Mouse (Mus musculus): ENCODE measurements at regions not wholly inside any gene's neighbourhood (a gene's known extent, or its start where the extent isn't known, plus 50 kb on each side); places are given as distances from the start of the nearest gene placed in this dataset.
A peak's percentile ranks its signal among the peaks of the same experiment; 100 is the strongest.

DNA sequence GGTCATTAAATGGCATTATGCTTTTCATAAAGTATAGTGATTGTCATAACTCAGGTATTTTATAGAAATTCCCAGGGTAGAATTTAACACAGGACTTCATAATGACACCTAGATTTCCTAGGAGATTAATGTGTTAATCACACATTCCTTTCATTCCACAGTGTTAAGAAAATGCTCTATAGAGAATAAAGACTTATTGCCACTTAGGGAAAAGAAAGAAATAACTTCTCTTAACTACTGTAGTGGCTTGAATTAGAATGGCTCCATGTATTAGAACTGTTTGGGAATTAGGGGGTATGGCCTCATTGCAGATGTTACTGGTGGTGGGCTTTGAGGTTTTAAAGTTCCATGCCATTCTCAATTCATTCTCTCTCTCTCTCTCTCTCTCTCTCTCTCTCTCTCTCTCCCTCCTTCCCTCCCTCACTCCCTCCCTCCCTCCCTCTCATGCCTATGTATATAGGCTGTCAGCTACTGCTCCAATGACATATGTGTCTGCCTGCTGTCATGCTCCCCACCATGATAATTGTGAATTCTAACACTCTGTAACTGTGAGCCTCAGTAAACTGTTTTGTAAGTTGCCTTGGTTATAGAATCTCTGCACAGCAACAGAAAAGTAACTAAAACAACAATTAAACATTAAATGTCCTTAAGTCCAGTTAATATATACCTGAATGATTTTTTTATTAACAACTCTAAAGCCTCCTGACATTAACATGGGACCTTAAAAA is 425.1 kb upstream of the Depdc1a start:
- DNase-seq (ENCODE audit: low read depth, low spot score), result peak; percentile 16

- DNase-seq (ENCODE audit: low read depth, low spot score), result no peak
Measured at GRCm38 (mm10) chr3:159056960-159057525, 438.2 kb upstream of the Depdc1a start.

GRCm38 (mm10) chr3:159034806-159035205 is 460.4 kb upstream of the Depdc1a start:
- no peak for DNase-seq (ENCODE audit: low read depth, low spot score)

DNA sequence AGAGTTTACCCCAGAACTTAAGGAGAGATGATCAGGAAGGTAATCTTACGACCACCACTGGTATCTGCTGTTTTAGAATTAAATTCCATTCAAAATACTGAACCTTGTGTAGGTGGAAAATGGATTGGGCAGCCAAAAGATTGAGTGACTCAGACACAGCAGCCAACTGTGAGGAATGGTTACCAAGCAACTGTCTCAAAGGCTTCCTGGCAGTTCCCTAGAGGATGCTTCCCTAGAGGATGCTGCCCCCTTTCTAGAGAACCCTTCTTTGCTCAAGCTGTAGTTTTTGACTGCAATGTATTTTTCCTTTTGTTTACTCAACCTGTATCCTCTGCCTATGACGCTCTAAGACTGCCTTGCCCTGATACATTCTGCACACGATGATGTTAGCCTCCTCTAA is 463.7 kb upstream of the Depdc1a start:
- DNase-seq (ENCODE audit: low read depth, low spot score), result no peak

- DNase-seq (ENCODE audit: low read depth, low spot score), result no peak
Measured at GRCm38 (mm10) chr3:159030675-159031074, 464.6 kb upstream of the Depdc1a start.

DNA sequence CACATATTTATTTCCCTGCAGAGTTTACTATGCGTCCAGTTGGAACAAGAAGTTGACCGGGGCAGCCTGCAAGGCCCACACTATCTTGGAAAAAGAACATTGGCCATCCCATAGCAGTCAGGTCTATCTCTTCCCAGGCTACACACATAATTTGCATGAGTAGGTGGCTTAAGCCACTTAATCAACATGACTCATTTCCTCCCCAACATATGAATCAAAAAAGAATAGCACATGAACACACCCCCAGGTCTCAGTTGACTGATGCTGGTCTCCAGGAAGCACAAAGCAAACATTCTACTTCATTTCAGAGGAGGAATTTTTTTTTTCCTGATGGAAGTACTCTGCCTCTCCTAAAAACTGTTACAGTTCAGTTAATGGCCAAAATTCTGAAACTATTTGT is 465.3 kb upstream of the Depdc1a start:
- DNase-seq (ENCODE audit: low read depth, low spot score), result no peak

DNA sequence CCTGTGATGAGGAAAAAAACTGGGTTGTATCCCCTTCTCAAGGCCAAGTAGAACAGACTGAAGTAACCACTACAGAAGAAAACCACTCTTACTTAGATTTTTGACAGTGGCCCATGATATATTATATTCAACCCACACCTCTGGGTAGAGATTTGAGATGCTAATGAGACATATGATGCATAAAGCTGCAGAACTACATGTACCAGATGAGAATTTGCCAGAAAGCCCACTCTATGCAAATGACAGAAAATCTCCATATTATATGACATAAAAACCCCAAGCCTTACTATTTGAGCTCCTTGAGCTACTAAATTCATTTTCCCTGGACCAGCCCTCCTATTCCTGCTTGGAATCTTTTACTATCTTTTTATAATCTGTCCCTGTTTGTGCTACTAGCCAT is 458.4 kb upstream of the Lrrc7 start:
- no peak for DNase-seq (ENCODE audit: low read depth, low spot score)

- DNase-seq (ENCODE audit: low read depth, low spot score), result peak; percentile 36
Measured at GRCm38 (mm10) chr3:159017269-159017668, 455.2 kb upstream of the Lrrc7 start.

- no peak for DNase-seq (ENCODE audit: low read depth, low spot score)
Measured at GRCm38 (mm10) chr3:159016426-159016825, 454.4 kb upstream of the Lrrc7 start.

- no peak for DNase-seq (ENCODE audit: low read depth, low spot score)
Measured at GRCm38 (mm10) chr3:159010954-159011638, 449.1 kb upstream of the Lrrc7 start.

DNA sequence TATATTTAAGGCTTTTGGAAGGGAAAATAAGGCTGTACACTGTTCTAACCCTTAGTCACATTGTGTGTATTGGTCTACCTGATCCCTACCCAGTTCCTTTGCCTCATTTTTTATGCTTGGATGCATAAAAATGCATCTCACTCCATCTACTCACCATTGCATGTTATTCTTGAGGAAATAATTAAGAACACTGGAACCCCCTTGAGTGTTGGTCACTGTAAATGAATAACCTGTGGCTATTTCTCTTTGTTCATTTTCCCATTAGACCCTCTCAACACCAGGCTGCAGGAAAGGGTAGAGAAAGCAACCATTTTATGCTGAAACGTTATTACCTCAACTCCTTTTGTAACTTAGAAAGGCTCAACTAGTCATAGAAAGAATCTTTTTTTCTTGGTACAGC is 442.0 kb upstream of the Lrrc7 start:
- no peak for DNase-seq (ENCODE audit: low read depth, low spot score)

GRCm38 (mm10) chr3:158985438-158986111 is 423.6 kb upstream of the Lrrc7 start:
- no peak for DNase-seq (ENCODE audit: low read depth, low spot score)

GRCm38 (mm10) chr3:158947063-158947462 is 385.0 kb upstream of the Lrrc7 start:
- peak; percentile 26 for DNase-seq (ENCODE audit: low read depth, low spot score)

GRCm38 (mm10) chr3:158905104-158905503 is 343.1 kb upstream of the Lrrc7 start:
- DNase-seq (ENCODE audit: low read depth, low spot score), result no peak

GRCm38 (mm10) chr3:158899458-158899857 is 337.4 kb upstream of the Lrrc7 start:
- no peak for DNase-seq (ENCODE audit: low read depth, low spot score)

DNA sequence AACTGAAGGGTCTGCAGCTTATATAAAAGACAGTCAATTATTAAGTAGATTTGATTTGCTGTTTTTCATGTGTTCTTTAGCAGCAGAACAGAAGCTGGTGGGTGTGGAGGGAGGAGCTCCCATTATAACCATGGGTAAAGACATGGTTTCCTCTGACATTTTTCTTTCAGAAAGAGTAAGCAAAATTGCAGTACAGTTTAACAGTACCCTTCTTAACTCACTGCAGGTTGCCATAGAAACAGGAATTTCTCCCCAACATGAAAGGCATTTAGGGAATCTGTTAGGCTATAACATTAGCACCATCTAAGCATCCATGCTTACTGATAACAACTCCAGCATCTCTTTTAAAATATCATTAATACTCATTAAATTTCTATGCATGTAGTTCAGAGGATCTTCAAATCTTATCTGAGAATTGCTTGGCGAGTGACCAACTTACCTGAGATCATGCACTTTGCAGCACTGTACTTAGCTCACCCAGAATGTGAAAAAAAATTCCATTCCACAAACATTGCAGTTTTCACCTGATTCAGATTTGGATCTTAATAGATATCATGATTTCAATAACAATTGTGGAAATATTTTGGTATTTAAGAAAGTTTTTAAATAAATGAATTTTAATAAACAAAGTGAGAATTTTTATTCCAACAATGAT is 324.8 kb upstream of the Lrrc7 start:
- DNase-seq (ENCODE audit: low read depth, low spot score), result peak; percentile 59

DNA sequence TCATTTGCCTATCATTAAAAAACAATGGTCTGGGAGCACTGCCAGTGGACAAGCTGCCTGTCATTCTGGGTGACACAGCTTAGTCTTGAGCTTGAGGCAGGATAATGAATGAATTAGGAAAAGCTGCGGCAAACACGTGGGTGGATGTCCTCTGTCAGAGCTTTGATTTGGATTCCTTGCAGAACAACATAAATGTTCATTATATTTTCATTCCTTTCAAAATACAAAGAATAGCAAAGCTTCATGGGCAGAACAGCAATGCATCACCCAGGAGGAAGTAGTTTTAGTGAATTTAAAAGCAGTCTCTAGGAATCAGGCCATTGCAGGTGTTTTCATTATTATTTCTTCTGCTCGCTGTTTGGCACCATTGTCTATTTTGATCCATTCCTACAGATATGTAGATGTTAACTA is 324.3 kb upstream of the Lrrc7 start:
- peak; percentile 30 for DNase-seq (ENCODE audit: low read depth, low spot score)
